Mouse (Mus musculus) T-helper 17 cell (primary cell): ENCODE measurements at regions not wholly inside any gene's neighbourhood (a gene's known extent, or its start where the extent isn't known, plus 50 kb on each side); places are given as distances from the start of the nearest gene placed in this dataset.

Source experiments
- in situ Hi-C, 2 experiments: fragments of 300-600 bp; cut with MboI, MseI; formaldehyde crosslinking; loops; 1 replicate in 1 of 2; 2 replicates in 1 of 2; pipeline ENCODE4 v1.15.1; 2025; ENCODE audit warnings: high pct_unique_total_duplicates in 2 of 2

- in situ Hi-C loops: no loop called here
These were observed 619.6 kb downstream of the Pom121l12 start for GRCm38 (mm10) chr11:15218671-15219070.

DNA sequence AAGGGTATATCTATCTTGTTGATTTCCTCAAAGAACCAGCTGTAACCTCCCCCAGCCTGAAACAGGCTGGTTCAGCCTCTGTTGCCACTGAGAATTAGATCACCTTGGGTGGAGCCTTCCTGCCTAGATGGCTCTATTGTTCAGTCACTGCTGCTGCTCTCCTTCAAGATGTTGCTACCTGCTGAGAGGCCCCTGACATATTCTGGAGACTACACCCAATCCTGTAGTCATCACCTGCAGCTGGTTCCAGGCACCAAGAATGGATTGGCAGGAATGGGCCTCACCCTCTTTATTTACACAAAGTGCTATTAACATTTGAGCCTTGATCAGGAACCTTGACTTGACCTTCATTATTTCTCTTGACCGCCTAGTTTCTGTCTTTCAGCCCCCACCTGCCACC, 622.8 kb downstream of the Pom121l12 start:
- in situ Hi-C loops: no loop called here

GRCm38 (mm10) chr11:15250022-15250421, 650.9 kb downstream of the Pom121l12 start:
- in situ Hi-C loops: loop anchor here in 1 of 2 experiments (25.0 kb wide), 1 partner anchor 1787 kb away; no protein-coding TSS in a partner anchor

DNA sequence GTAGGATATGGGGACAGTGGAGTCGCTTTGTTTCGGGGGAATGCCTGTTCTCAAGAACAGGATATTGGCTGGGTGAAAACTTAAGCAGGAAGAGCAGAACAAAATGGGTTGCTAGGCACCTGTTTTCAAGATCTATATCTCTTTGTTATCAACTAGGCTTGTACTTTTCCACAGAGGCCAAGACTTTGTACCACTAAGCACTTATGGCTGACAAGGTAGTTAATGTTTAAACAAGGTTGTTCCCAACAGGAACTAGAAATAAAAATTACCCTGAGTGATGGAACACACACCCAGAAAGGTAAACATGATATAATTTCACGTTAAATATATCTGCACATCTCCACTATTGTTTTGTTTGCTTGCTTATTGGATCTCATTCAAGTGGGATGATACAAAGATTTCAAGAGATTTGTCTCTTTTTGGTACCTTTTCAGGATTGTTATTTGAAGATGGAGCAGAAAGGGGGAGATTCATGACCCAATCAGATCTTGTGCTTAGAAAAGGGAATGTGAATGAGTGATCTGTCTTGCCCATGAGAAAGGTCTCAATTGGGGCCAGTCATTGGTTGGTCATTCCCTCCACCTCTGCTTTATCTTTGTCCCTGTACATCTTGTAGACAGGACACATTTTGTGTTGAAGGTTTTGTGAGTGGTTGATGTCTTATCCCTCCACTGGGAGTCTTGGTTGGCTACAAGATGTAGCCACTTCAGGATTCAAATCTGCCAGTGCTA, 675.1 kb downstream of the Pom121l12 start:
- in situ Hi-C loops: loop anchor here in 1 of 2 experiments (25.0 kb wide), 1 partner anchor 1763 kb away; no protein-coding TSS in a partner anchor

DNA sequence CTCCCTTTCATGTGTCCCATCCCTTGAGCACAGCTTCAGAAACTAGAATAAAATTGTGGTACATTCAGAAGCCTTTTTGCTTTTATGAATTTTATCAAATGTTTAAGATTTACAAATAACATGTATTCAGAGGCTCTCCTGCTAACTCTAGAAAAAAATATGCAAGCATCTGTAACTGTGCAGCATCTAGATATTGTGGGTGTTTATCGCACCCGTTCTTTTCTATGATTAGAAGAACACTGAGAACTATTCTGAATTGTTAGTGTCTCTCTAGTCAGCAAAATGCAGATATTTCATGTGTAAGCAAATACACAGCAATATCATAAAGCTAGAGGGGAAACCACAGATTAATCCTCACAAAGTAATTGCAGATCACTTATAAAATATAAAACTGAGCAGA, 709.4 kb downstream of the Pom121l12 start:
- in situ Hi-C loops: no loop called here
